Mouse (Mus musculus) T-helper 1 cell (primary cell): ENCODE measurements around the gene Whrn.

Experiments
- in situ Hi-C: fragments of 300-600 bp; cut with MboI, MseI; formaldehyde crosslinking; loops from one replicate; pipeline ENCODE4 v1.15.1; 2025; ENCODE audit warnings: high pct_unique_total_duplicates

Gene Whrn

DNA sequence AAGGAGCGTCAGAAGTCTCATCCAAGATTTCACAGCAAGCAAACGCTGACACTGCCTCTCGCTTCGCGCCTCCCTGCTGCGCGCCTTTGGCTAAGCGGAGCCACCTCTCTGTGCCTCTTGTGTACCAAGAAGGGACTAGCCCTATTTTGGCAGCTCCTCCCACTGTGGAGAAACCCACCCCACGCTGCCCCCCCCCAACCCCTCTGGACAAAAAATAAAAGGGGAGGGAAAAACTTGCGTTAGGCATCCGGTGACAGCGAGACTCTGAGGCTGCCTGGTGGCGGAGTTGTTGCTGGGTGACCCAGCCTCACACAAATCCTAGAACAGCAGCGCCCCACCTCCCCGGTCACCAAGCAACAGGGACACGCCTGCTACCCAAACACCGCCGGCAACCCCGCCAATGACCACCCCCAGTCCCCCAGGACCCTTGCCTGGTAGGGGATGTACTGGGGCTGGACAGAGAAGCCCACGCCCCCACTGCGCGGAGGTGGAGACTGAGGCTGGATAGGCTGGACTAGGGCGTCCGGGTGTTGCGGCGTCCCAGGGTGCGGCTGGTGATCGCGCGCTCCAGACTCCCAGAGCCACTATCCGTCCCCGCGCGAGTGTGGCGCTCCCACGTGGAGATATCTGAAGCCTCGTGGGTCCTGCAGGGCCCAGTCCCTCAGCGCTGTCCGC, 85.7 kb downstream of the Whrn start:
- in situ Hi-C loops, result loop anchor here (5.0 to 10.0 kb wide), 4 partner anchors 38 to 885 kb away; partner anchors contain the start of genes 4933430I17Rik and Pole3

DNA sequence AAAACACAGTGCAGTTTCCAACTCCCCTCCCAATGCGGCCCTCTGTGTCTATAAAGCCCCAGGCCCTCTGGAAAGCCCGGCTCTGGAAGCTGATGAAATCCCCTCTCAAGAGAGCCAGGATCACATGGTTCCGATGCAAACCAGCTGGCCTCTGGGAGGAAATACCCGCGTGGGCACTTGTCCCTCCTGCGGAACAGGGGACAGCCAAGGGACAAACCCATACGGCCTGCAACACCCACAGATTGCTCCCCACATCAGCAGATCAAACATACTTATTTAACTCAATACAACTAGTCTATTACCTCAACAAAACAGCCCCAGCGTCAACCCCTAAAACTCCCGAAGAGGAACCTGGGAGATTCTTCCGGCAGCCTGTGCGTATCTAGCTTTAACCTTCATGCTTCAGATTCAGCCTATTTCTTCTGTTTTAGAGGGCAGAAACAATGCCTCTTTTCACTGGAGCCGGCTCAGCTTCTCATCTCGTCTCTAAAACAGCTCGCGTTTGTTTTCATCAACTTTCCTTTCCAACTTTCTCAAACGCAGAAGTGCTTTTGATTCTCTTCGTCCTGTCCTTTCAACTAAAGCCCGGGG, 86.4 kb downstream of the Whrn start:
- in situ Hi-C loops, result loop anchor here (5.0 to 10.0 kb wide), 3 partner anchors 37 to 885 kb away; partner anchors contain the start of genes 4933430I17Rik and Pole3

DNA sequence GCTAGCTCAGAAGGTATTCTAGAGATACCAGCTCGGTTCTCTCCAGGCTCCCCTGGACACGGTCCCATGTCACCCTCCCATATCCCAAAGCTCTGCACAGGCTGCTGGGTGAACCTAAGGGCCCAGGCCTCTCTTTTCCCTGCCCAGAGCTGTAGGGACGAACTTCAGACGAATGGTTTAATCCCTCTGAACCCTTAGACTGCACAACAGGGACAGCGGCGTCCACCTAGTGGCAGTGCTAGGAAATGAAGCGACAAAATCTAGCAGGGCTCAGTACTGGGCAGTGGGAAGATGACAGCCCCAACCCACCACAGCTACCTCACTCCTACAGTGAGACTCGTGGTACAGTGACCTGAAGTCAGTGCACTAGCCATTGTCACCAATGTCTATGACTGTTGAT, 87.1 kb downstream of the Whrn start:
- in situ Hi-C loops, result loop anchor here (5.0 to 10.0 kb wide), 3 partner anchors 36 to 884 kb away; partner anchors contain the start of genes 4933430I17Rik and Pole3

DNA sequence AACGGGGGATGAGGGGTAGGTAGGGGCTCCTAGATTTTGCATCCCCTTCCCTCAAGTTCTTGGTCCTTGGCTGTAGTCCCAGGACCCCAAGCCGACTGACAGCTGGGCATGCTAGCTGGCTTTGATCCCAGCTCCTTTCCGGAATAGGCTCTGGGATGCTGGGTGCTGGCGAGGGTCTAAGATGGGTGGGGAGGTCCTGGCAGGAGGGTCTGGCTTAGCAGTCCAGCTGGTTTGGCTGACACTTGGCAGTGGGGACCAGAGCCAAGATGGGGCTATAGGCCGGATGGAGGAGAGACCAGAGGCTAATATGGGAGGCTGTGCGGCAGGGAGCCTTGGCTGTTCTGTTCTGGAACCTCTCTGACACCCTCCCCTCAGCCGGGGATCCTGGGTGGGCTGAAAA, 87.5 kb downstream of the Whrn start:
- in situ Hi-C loops, result loop anchor here (5.0 to 10.0 kb wide), 3 partner anchors 36 to 883 kb away; partner anchors contain the start of genes 4933430I17Rik and Pole3

DNA sequence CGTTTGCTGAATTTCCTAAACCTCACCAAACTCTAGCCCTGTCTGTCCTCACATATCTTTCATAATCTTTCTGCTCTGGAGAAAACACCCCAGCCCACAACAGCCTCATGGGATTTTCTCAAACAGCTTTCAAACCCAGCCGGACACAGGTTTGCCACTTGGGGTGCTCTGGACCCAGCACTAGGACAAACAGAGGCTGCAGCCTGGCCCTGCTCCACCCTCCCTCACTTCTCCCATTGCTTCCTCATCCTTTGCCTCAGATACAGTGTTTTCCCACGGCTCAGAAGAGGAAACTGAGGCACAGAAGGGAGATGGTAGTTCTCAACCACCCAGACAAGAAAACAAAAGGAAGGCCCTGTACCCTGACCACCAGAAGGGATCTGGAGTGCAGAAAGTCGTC, 90.1 kb downstream of the Whrn start:
- in situ Hi-C loops, result loop anchor here (5.0 to 10.0 kb wide), 3 partner anchors 33 to 881 kb away; partner anchors contain the start of genes 4933430I17Rik and Pole3

DNA sequence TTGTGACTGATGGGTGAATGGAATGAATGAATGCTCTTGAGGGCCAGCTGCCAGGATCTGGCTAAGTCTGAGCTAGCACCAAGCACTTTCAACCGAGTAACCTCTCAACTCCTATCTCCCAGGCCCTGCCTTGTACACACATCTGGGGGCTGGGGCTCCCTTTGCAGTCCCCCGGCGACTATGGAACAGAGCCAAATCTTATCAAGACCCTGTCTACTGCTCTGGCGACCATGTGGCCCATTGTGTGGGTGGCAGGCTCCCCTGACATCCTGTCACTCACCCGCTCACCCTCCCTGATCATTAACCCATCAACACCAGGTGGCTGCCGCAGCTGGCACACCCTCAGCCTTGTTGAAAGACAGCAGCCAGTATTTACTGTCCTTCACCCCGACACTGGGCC, 90.7 kb downstream of the Whrn start:
- in situ Hi-C loops, result loop anchor here (5.0 to 10.0 kb wide), 3 partner anchors 33 to 880 kb away; partner anchors contain the start of genes 4933430I17Rik and Pole3

DNA sequence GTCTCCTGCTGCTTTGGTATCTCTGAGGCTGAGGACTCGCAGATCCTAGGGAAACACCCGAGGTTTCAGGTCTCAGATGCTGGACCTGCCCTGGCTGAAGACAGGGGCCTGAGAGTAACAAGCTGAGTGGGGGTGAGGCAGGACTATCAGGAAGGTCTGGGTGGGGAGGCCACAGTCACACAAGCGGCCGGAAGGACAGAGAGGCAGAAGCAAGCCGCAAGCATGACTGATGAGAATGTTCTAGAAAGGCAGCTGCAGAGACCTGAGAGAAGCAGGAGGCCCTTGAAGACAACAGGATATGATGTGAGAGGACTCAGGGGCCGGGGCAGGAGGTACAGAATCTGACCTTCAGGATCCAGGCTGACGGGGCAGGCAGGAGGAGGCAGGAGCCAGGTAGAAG, 91.6 kb downstream of the Whrn start:
- in situ Hi-C loops, result loop anchor here (5.0 to 10.0 kb wide), 5 partner anchors 153 to 879 kb away; partner anchors contain the start of genes 4933430I17Rik, Pole3 and Tmem268

DNA sequence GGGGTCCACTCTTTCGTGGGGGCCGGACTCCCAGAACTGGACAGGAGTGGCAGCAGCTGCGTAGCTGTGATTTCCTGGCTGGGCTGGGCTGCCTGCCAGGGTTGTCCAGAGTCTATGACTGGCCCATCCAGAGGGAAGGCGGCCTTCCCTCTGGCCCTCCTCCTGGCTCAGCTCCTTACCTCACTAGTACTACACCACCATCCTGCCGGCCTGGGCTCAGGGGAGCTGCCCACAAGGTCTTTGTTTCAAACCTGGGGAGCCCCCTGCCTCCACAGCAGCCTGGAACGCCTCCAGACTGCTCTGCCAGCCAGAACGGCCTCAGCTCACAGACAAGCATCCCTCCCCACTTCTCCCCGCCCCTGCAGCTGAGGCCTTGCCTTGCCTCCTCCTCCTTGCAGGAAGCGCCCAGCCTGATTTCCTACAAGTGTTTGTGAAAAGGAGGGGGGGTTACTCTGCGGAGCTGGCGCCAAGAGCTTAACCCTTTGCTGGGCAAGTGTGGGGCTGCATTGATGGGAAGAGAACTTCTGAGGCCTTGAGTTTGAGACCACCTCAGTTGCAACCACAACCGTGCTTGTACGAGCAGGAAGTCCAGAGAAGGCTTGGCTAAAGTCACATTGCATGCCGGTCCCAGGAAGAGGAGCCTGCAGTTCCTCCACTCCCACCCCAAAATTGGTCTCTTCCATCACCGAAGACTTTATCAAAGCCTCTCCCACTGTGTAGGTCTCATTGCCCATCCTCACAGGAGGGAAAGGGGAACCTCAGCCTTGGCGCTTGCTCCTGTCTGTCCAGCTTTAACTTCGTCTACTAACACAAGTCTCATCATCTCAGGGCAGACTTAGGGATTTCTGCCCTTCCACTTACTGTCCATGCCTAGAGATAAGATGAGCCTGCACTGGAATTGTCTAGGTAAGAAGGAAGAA, 92.5 kb downstream of the Whrn start, which contains the start of gene Akna:
Gene Akna (minus strand): TSS at position 315 of the 920 bp plus-strand sequence.
- in situ Hi-C loops, result loop anchor here (5.0 to 10.0 kb wide), 5 partner anchors 154 to 878 kb away; partner anchors contain the start of genes 4933430I17Rik, Pole3 and Tmem268

DNA sequence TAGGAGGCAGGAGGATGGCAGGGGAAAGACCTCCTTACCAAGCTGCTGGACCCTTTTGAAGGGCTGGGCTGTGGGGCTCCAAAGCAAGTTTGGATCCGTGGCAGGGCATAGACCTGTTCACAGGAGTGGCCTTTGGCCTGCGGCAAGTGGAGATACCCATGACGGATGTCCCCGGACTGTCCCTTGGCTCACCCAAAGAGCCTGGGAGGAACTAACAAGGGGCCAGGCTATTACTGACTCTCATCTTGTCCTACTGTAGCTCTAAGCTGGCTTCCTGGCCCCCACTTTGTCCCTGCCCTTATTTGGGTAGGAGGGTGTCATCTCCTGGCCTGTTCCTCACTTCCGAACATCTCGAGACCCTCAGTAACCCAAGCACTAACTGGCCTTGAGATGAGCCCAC, 93.2 kb downstream of the Whrn start:
- in situ Hi-C loops, result loop anchor here (5.0 to 10.0 kb wide), 5 partner anchors 155 to 878 kb away; partner anchors contain the start of genes 4933430I17Rik, Pole3 and Tmem268

DNA sequence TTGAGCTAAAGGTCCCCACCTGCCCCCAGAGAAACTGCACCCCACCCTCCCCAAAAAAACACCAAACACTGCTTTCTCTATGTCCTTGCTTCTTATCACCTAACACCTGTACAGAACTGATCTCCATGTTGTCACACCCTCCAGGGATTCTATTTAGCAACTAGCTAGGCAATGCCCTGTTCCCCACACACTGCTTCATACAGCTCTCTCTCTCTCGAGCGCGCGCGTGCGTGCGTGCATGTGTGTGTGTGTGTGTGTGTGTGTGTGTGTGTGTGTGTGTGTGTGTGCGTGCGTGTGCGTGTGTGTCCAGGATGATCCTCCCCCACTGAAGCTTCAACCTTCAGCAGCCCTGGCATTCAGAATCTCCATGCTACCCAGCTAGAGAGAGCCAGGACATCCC, 93.7 kb downstream of the Whrn start:
- in situ Hi-C loops, result loop anchor here (5.0 to 10.0 kb wide), 5 partner anchors 155 to 877 kb away; partner anchors contain the start of genes 4933430I17Rik, Pole3 and Tmem268

DNA sequence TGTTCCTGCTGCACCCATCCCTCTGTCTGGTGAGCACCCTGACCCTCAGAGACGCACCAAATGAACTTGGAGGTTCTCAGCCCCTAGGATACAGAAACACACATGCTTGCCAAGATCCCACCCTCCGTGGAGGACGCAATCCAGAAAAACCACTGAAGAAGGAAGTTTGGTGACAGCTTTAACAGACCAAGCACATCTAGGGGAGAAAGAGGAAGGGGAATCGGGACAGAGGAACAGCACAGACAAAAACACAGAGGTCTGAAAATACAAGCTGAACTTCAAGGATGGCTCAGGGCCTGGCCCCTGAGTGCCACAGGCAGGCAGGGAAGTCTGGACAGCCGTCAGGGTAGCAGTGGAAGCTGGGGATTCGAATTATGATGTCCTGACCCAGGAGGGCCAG, 94.2 kb downstream of the Whrn start:
- in situ Hi-C loops, result loop anchor here (5.0 to 10.0 kb wide), 5 partner anchors 156 to 877 kb away; partner anchors contain the start of genes 4933430I17Rik, Pole3 and Tmem268

DNA sequence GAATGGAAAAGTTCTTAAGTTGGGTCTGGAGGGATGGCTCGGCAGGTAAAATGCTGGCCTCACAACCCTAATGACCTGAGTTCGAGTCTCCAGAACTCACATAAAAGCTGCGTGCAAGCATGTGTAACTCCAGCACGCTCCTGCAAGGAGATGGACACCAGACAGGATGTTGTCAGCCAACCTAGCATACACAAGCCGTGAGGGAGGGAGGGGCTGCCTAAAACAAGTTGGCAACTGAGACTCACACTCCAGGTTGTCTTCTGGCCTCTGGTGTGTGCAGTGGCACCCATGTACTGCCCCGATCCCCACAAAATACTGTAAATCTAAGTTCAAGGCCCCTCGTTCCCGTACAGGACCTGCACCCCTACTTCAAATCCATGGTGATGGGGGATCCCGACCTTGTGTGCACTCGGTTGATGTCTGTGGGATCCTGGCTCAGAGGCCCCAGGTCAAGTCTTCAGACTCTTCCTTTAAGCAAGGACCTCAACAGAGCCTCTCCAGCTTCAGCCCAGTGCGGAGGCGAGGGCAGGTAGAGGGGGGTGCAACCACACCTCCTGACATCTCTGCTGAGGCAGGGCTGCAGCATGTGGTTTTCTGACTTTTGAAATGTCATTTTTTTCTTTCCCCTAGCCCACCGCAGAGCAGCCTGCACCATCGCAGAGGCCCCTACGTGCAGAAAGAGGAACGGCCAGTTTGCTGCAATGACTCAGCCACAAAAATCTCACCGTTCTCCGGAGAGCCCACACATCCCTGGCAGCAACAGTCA, 95.1 kb downstream of the Whrn start:
- in situ Hi-C loops, result loop anchor here (5.0 to 10.0 kb wide), 5 partner anchors 157 to 876 kb away; partner anchors contain the start of genes 4933430I17Rik, Pole3 and Tmem268

DNA sequence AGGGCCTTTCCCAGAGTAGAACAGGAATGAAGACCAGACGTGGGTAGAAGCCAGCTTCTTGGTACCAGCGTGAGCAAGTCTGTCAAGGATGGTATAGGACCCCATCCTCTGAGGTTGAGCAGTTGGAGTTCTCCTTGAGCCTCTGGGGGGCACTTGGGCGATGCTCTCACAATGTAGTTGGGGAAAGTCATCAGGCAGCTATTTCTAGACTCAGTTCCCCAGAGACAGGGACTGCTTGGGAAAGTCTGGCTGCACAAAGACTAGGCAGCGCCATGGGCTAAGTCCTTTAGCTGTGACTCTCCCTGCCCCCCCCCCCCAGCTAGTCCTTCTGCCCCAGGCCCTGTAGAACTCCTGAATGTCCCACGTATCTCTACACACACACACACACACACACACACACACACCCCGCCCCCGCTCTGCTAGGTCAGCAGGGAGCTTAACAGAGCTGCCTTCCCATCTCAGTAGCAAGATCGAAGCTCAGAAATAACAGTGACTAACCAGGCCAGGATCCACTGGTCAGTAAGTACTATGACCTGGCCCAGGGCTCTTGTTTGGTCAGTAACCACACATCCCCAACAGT, 96.0 kb downstream of the Whrn start:
- in situ Hi-C loops, result loop anchor here (5.0 to 10.0 kb wide), 5 partner anchors 158 to 875 kb away; partner anchors contain the start of genes 4933430I17Rik, Pole3 and Tmem268

DNA sequence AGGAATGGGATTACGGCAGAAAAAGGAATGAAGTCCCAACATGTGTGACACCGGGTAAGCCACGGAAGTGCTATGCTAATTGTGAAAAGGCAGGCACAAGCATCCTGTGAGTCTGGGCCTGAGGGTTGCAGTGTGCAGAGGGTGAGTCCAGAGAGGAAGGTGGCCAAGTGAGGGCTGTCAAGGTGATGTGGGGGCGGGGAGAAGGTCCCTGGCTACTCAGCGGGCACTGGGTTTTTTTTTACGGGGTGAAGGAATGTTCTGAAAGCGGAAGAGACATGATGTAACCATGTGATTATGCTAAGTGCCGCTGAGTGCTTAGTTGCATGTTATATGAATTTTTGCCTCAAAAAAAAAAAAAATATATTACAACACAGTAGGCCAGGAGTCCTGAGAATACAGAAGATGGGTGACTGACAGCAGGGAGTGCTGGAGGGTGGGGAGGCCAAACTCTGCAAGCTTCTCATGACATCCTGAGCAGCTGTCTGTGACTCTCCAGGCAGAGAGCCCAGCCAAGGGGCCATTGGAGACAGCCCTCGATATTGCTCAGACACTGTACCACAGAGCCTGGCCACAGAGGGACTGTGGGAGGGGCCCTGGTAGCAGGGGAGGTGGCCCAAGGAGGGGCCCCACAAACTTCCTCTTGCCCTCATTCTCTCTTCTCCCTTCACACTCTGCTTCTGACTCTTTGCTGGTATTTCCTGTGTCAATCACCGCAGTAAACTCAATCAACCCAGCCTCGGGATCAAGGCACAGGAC, 96.8 kb downstream of the Whrn start:
- in situ Hi-C loops, result no loop called here

DNA sequence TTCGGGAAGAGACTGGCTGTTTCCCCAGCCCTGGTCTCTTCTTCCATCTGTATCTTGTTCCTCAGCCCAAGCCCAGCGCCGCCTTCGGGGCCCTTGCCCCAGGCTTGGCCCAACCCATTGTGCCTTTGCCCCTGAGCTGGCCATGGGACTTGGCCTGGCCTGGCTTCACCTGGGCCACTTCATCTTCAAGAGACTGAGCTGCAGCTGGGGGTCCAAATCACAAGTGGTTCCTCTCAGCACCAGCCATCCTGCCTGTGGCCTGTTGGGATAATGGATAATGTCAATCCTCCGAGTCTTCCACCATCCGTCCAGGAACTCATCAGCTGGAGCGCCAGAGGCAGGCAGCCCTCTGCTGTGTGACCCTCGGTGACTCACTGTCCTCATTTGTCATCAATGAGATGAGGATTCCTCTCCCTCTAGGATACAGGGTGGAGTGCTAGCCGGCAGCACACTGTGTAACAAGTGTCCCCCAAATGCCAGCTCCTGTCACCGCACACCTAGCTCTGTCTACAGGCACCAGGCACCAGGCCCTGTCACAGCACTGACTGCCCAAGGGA, 97.7 kb downstream of the Whrn start:
- in situ Hi-C loops, result no loop called here

DNA sequence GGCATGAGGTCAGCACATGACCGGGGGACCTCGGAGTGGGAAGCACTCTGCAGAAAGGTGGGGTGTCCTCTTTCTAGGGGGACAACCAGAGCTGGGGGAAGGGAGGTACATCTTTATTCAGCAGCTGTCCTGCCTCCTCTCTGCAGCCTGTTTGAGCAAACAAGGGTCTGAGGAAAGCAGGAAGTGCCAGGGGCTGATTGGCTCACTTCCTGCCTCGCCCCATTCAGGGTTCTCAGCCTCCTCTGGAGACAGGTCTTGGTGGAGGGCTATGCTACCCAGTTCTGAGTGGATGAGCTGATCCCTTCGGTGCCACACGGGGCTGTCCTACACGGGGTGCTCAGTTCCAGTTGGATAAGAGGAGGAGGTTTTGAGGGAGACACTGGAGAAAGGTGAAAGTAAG, 104.5 kb downstream of the Whrn start:
- in situ Hi-C loops, result no loop called here

DNA sequence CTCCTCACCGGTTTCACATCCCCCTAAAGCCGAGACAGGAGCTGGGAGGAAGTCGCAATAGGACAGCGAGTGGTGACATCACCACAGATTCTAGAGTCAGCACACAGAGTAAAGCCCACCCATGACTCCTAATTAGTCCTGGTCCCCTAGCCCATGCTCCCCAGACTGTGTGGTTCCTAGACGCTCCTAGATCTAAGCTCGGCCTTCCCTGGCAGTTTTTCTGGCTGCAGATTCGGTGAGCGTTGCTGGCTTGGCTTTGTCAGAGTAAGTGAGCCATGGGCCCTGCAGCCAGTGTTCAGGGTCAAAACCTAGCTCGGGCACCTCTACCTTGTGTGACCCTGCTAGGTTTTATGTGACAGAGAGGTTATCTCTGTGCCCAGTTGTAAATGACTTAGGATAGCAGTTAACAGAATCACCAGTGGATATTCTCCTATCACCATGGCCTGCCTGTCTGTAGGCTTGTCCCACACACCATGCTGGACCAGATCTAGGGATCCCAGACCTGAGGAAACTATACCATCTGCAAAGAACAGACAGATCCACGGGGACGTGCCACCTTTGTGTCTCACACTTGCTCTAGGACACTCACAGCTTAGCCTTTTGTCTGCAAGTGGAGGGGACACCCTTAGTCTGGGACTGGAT, 105.8 kb downstream of the Whrn start:
- in situ Hi-C loops, result no loop called here
